Mouse (Mus musculus) lung, embryonic 16.5 days (tissue): Measurements from ENCODE around the gene Clcnkb. TPM values are rescaled to one million over a fixed set of nuclear protein-coding genes. Genes with fewer than 3 reads are reported as not detected.

Experiments used
- ATAC-seq: fragments of 200-750 bp; cut with Nextera tagmentation; 2 replicates; pipeline ENCODE4 v1.8.0; 2017; ENCODE audit warnings: low read depth, mild to moderate bottlenecking, moderate library complexity
- H3K27ac ChIP-seq: fragments of 300-500 bp; sonication (generic); 2 replicates; pipeline ENCODE4 v1.5.1; 2014; ENCODE audit warnings: mild to moderate bottlenecking, control low read depth, low read length
- H3K27me3 ChIP-seq: fragments of 300-500 bp; sonication (generic); 2 replicates; pipeline ENCODE4 v1.6.1; 2014; ENCODE audit warnings: low read depth, low read length, mixed read lengths; ENCODE audit not compliant: control insufficient read depth, insufficient read depth
- H3K36me3 ChIP-seq: fragments of 300-500 bp; sonication (generic); 2 replicates; pipeline ENCODE4 v1.6.1; 2014; ENCODE audit warnings: low read length; ENCODE audit not compliant: control insufficient read depth, insufficient read depth
- H3K4me1 ChIP-seq: fragments of 300-500 bp; sonication (generic); replicated peaks from 2 replicates; pipeline ENCODE4 v1.6.1; 2014; ENCODE audit warnings: low read length, mixed read lengths; ENCODE audit not compliant: control insufficient read depth, insufficient read depth
- H3K4me2 ChIP-seq: fragments of 300-500 bp; sonication (generic); 2 replicates; pipeline ENCODE4 v1.6.1; 2014; ENCODE audit warnings: low read depth, low read length, control low read depth
- H3K4me3 ChIP-seq: fragments of 300-500 bp; sonication (generic); 2 replicates; pipeline ENCODE4 v1.5.1; 2014; ENCODE audit warnings: mild to moderate bottlenecking, low read length, control low read depth
- H3K9ac ChIP-seq: fragments of 300-500 bp; sonication (generic); 2 replicates; pipeline ENCODE4 v1.6.1; 2014; ENCODE audit warnings: low read length, control low read depth
- H3K9me3 ChIP-seq: fragments of 300-500 bp; sonication (generic); 2 replicates; pipeline ENCODE4 v1.6.1; 2016; ENCODE audit warnings: low read length; ENCODE audit not compliant: control insufficient read depth
- polyA plus RNA-seq: library from polyadenylated mRNA; unstranded; fragments of >200 nt; fragmentation: Nextera tagmentation; extraction: Ambion mirVana; gene quantifications from 2 replicates; pipeline ENCODE4 v1.2.1, GENCODE M21; 2015

The Clcnkb gene
- polyA plus RNA-seq, 1 experiment from 2014 or later, result 0.39 TPM

GRCm38 (mm10) chr4:141357811-141358210 lies 58.0 kb downstream of the Clcnkb start:
- H3K9ac ChIP-seq, result no peak overlapping the region
- no peak overlapping the region for H3K4me2 ChIP-seq
- H3K9me3 ChIP-seq, result no peaks in the 10 kb centered on the region
- ATAC-seq, result no peak
- H3K36me3 ChIP-seq, result no peaks in the 10 kb centered on the region
- H3K27me3 ChIP-seq, result no peaks in the 10 kb centered on the region
- no peak overlapping the region for H3K27ac ChIP-seq
- no peak overlapping the region for H3K4me3 ChIP-seq
- peaks cover 11% of the 10 kb centered on the region for H3K4me1 ChIP-seq

Other genes starting within 250 kb of the Clcnkb start
- 5.2 and 7.0 TPM in 2 replicates for gene Rsg1, start 202.1 kb downstream of the Clcnkb start, polyA plus RNA-seq
- 17.7 and 18.0 TPM in 2 replicates for gene Arhgef19, start 176.5 kb downstream of the Clcnkb start, polyA plus RNA-seq
- 11.6 and 11.8 TPM in 2 replicates for gene Epha2, start 114.8 kb downstream of the Clcnkb start, polyA plus RNA-seq
- 3.3 and 3.6 TPM in 2 replicates for gene Fam131c, start 47.8 kb downstream of the Clcnkb start, polyA plus RNA-seq
- gene Clcnka, start 17.3 kb downstream of the Clcnkb start, polyA plus RNA-seq, result 0.24 and 0.28 TPM in 2 replicates
- 6.4 and 10.6 TPM in 2 replicates for gene Hspb7, start 4.8 kb upstream of the Clcnkb start, polyA plus RNA-seq
- not detected in 2 replicates for gene Srarp, start 20.1 kb upstream of the Clcnkb start, polyA plus RNA-seq
- 30.6 and 30.8 TPM in 2 replicates for gene Zbtb17, start 28.6 kb upstream of the Clcnkb start, polyA plus RNA-seq
- gene Spen, start 122.6 kb upstream of the Clcnkb start, polyA plus RNA-seq, result 6.9 and 7.4 TPM in 2 replicates
- gene Fblim1, start 190.1 kb upstream of the Clcnkb start, polyA plus RNA-seq, result 71.4 and 76.1 TPM in 2 replicates
- 0.99 and 1.1 TPM in 2 replicates for gene Tmem82, start 202.6 kb upstream of the Clcnkb start, polyA plus RNA-seq
- gene Slc25a34, start 207.8 kb upstream of the Clcnkb start, polyA plus RNA-seq, result 0.18 and 0.20 TPM in 2 replicates
- 5.7 and 6.9 TPM in 2 replicates for gene Plekhm2, start 248.9 kb upstream of the Clcnkb start, polyA plus RNA-seq